Mouse (Mus musculus): ENCODE results near the gene Myocd. TPM values are rescaled to one million over a fixed set of nuclear protein-coding genes. Genes with fewer than 3 reads are reported as not detected.

Myocd gene
- polyA plus RNA-seq, 1 experiment from 2014 or later, result 28.9 TPM

Other genes with a start within 250 kb of the Myocd start
- not detected in 2 replicates for gene 1700086D15Rik, start 110.1 kb downstream of the Myocd start, polyA plus RNA-seq (2015; fragmentation: Nextera tagmentation; extraction: Ambion mirVana)
- 4.9 and 5.1 TPM in 2 replicates for gene Arhgap44, start 107.0 kb downstream of the Myocd start, polyA plus RNA-seq (2015; fragmentation: Nextera tagmentation; extraction: Ambion mirVana)

All from intestine, embryonic 15.5 days (tissue).